Mouse (Mus musculus) left cerebral cortex, postnatal 25 days (tissue): ENCODE measurements around the gene Dppa1. TPM values are rescaled to one million over a fixed set of nuclear protein-coding genes. Genes with fewer than 3 reads are reported as not detected.
"Not testable (repeated sequence)": the region's sequence is repeated elsewhere in the genome, so short reads cannot be mapped to it uniquely, and the experiment has no call there.

Source experiments
- DNase-seq, 2 experiments: peaks; one replicate each; pipeline ENCODE4 v3.0.0; 2022; ENCODE audit warnings: low spot score in 2 of 2, mixed read lengths in 1 of 2
- intact Hi-C: fragments of 180-260 bp; cut with DNase I; formaldehyde crosslinking; loops from one replicate; pipeline ENCODE4 v1.15.1; 2025
- total RNA-seq, 2 experiments: library from RNA; stranded (reverse); gene quantifications; 2 replicates each; pipeline ENCODE4 v1.2.3; 2021

Gene Dppa1
- total RNA-seq = not detected

GRCm38 (mm10) chr11:46629211-46629795 lies at the start of gene Dppa1:
Dppa1 (minus strand) TSS chr11:46629261.
- intact Hi-C loops = no loop called here
- DNase-seq = no peak

- DNase-seq = peak in 1 of 2 experiments; percentile 3
- intact Hi-C loops = loop anchor here (5.0 kb wide), 1 partner anchor 226 kb away; no protein-coding TSS in a partner anchor
Observed at GRCm38 (mm10) chr11:46667938-46668337, 38.9 kb upstream of the Dppa1 start.

- intact Hi-C loops = loop anchor here (5.0 kb wide), 1 partner anchor 225 kb away; no protein-coding TSS in a partner anchor
- peak in 1 of 2 experiments; percentile 62 for DNase-seq
Observed at GRCm38 (mm10) chr11:46667105-46667504, 38.0 kb upstream of the Dppa1 start.

GRCm38 (mm10) chr11:46665599-46666522 lies 36.8 kb upstream of the Dppa1 start:
- DNase-seq = peak in 1 of 2 experiments; percentile 44
- intact Hi-C loops = loop anchor here (5.0 kb wide), 1 partner anchor 224 kb away; no protein-coding TSS in a partner anchor

GRCm38 (mm10) chr11:46663215-46663614 lies 34.2 kb upstream of the Dppa1 start:
- DNase-seq = no peak
- intact Hi-C loops = no loop called here

GRCm38 (mm10) chr11:46652476-46652875 lies 23.4 kb upstream of the Dppa1 start:
- DNase-seq = peak in 1 of 2 experiments; percentile 49
- intact Hi-C loops = no loop called here

GRCm38 (mm10) chr11:46649655-46650054 lies 20.6 kb upstream of the Dppa1 start:
- intact Hi-C loops = loop anchor here (1.0 kb wide), 1 partner anchor 22 kb away; no protein-coding TSS in a partner anchor

GRCm38 (mm10) chr11:46644824-46645223 lies 15.8 kb upstream of the Dppa1 start:
- intact Hi-C loops = no loop called here
- DNase-seq = no peak

More at GRCm38 (mm10) chr11:46649655-46650054, 20.6 kb upstream of the Dppa1 start:
- not testable (repeated sequence) for DNase-seq

- no peak for DNase-seq
- intact Hi-C loops = loop anchor here (10.0 kb wide), 2 partner anchors 182 to 362 kb away; partner anchors contain the start of gene Havcr2
Observed at GRCm38 (mm10) chr11:46636568-46636967, 7.5 kb upstream of the Dppa1 start.

GRCm38 (mm10) chr11:46635516-46635915 lies 6.5 kb upstream of the Dppa1 start:
- intact Hi-C loops = loop anchor here (10.0 kb wide), 2 partner anchors 181 to 361 kb away; partner anchors contain the start of gene Havcr2

GRCm38 (mm10) chr11:46631635-46632034 lies 2.6 kb upstream of the Dppa1 start:
- intact Hi-C loops = loop anchor here (10.0 kb wide), 2 partner anchors 177 to 357 kb away; partner anchors contain the start of gene Havcr2
- peak; percentile 30 to 59 for DNase-seq

More at GRCm38 (mm10) chr11:46635516-46635915, 6.5 kb upstream of the Dppa1 start:
- not testable (repeated sequence) for DNase-seq

- intact Hi-C loops = no loop called here
- DNase-seq = no peak
Observed at GRCm38 (mm10) chr11:46620414-46621168, 8.5 kb downstream of the Dppa1 start.

- DNase-seq = no peak
- intact Hi-C loops = no loop called here
Observed at GRCm38 (mm10) chr11:46619929-46620328, 9.1 kb downstream of the Dppa1 start.

- intact Hi-C loops = no loop called here
- no peak for DNase-seq
Observed at GRCm38 (mm10) chr11:46592416-46592815, 36.6 kb downstream of the Dppa1 start.

GRCm38 (mm10) chr11:46582741-46583140 lies 46.3 kb downstream of the Dppa1 start:
- intact Hi-C loops = no loop called here
- DNase-seq = no peak

- intact Hi-C loops = no loop called here
Observed at GRCm38 (mm10) chr11:46580428-46580827, 48.6 kb downstream of the Dppa1 start.

GRCm38 (mm10) chr11:46578771-46579281 lies 50.2 kb downstream of the Dppa1 start:
- no peak for DNase-seq
- intact Hi-C loops = no loop called here

More at GRCm38 (mm10) chr11:46580428-46580827, 48.6 kb downstream of the Dppa1 start:
- DNase-seq = no peak

GRCm38 (mm10) chr11:46571327-46571726 lies 57.7 kb downstream of the Dppa1 start, which contains the start of gene BC053393:
BC053393 (plus strand) TSS chr11:46571536.
- peak; percentile 23 to 71 for DNase-seq
- intact Hi-C loops = no loop called here

GRCm38 (mm10) chr11:46569107-46569506 lies 60.0 kb downstream of the Dppa1 start:
- DNase-seq = no peak
- intact Hi-C loops = no loop called here
